Mouse (Mus musculus) heart, embryonic 15.5 days (tissue): ENCODE data around the gene Misp. TPM values are rescaled to one million over a fixed set of nuclear protein-coding genes. Genes with fewer than 3 reads are reported as not detected.

Source experiments
- ATAC-seq: fragments of 200-750 bp; cut with Nextera tagmentation; replicated peaks from 2 replicates; pipeline ENCODE4 v1.8.0; 2017; ENCODE audit warnings: low read depth, moderate TSS enrichment; ENCODE audit not compliant: insufficient number of reproducible peaks, insufficient read depth, low FRiP score
- H3K27ac ChIP-seq: fragments of 300-500 bp; sonication (generic); 2 replicates; pipeline ENCODE4 v1.5.1; 2015; ENCODE audit warnings: mild to moderate bottlenecking, inconsistent platforms
- H3K27me3 ChIP-seq: fragments of 300-500 bp; sonication (generic); 2 replicates; pipeline ENCODE4 v1.6.1; 2015; ENCODE audit warnings: inconsistent platforms
- H3K36me3 ChIP-seq: fragments of 300-500 bp; sonication (generic); 2 replicates; pipeline ENCODE4 v1.6.1; 2015; ENCODE audit warnings: mild to moderate bottlenecking, inconsistent platforms
- H3K4me1 ChIP-seq: fragments of 300-500 bp; sonication (generic); replicated peaks from 2 replicates; pipeline ENCODE4 v1.6.1; 2015; ENCODE audit warnings: inconsistent platforms
- H3K4me2 ChIP-seq: fragments of 300-500 bp; sonication (generic); 2 replicates; pipeline ENCODE4 v1.6.1; 2015; ENCODE audit warnings: inconsistent platforms, mild to moderate bottlenecking, moderate library complexity
- H3K4me3 ChIP-seq: fragments of 300-500 bp; sonication (generic); 2 replicates; pipeline ENCODE4 v1.5.1; 2015; ENCODE audit warnings: mild to moderate bottlenecking, inconsistent platforms
- H3K9ac ChIP-seq: fragments of 300-500 bp; sonication (generic); 2 replicates; pipeline ENCODE4 v1.6.1; 2015; ENCODE audit warnings: mild to moderate bottlenecking, inconsistent platforms
- H3K9me3 ChIP-seq: fragments of 300-500 bp; sonication (generic); replicated peaks from 2 replicates; pipeline ENCODE4 v1.6.1; 2016; ENCODE audit warnings: inconsistent platforms
- WGBS: fragments of 180-500 bp; shearing (Covaris S2); methylation state at CpG from one replicate; pipeline ENCODE4 v1.1.7; 2015; ENCODE audit warnings: mixed read lengths; 5-methylcytosine and 5-hydroxymethylcytosine counted together
- polyA plus RNA-seq: library from polyadenylated mRNA; unstranded; fragments of >200 nt; fragmentation: Nextera tagmentation; extraction: Ambion mirVana; gene quantifications from 2 replicates; pipeline ENCODE4 v1.2.1, GENCODE M21; 2015

Misp gene
- polyA plus RNA-seq = 0.81 and 1.3 TPM in 2 replicates

GRCm38 (mm10) chr10:79820782-79821181 is at the start of gene Misp:
Misp (plus strand) TSS chr10:79820989.
- Histone ChIP-seq H3K4me3 (no peak within 1 kb of the TSS), H3K9me3 (no peaks in the 10 kb centered on the region), H3K27ac (no peak within 1 kb of the TSS), H3K9ac (no peak within 1 kb of the TSS), H3K36me3 (0 out of 2 replicates have a peak, but pooled peaks cover 4% of the 10 kb centered on the region), H3K4me2 (no peak within 1 kb of the TSS), H3K4me1 (peaks cover 20% of the 10 kb centered on the region), H3K27me3 (no peaks in the 10 kb centered on the region)
- no peak for ATAC-seq
- WGBS = 68% methylated on average over 11 of the region's 11 CpGs

- no peak for ATAC-seq
- H3K27me3 ChIP-seq = no peaks in the 10 kb centered on the region
- H3K27ac ChIP-seq = no peak overlapping the region
- peaks cover 20% of the 10 kb centered on the region for H3K4me1 ChIP-seq
- 93% methylated on average over 3 of the region's 3 CpGs for WGBS
- no peak overlapping the region for H3K4me3 ChIP-seq
- H3K9me3 ChIP-seq = no peaks in the 10 kb centered on the region
- H3K4me2 ChIP-seq = no peak overlapping the region
- H3K36me3 ChIP-seq = no peaks in the 10 kb centered on the region
- no peak overlapping the region for H3K9ac ChIP-seq
Measured at GRCm38 (mm10) chr10:79772320-79772719, 48.5 kb upstream of the Misp start.

GRCm38 (mm10) chr10:79773208-79773607 is 47.6 kb upstream of the Misp start:
- WGBS = 78% methylated on average over 2 of the region's 2 CpGs
- no peak for ATAC-seq
- Histone ChIP-seq H3K27ac (no peak overlapping the region), H3K9ac (no peak overlapping the region), H3K27me3 (no peaks in the 10 kb centered on the region), H3K4me1 (peaks cover 20% of the 10 kb centered on the region), H3K9me3 (no peaks in the 10 kb centered on the region), H3K4me2 (no peak overlapping the region), H3K36me3 (no peaks in the 10 kb centered on the region), H3K4me3 (no peak overlapping the region)

- H3K4me2 ChIP-seq = no peak overlapping the region
- H3K36me3 ChIP-seq = no peaks in the 10 kb centered on the region
- H3K4me3 ChIP-seq = no peak overlapping the region
- no peak for ATAC-seq
- H3K9me3 ChIP-seq = no peaks in the 10 kb centered on the region
- H3K9ac ChIP-seq = no peak overlapping the region
- peaks cover 30% of the 10 kb centered on the region for H3K4me1 ChIP-seq
- 61% methylated on average over 5 of the region's 5 CpGs for WGBS
- H3K27ac ChIP-seq = no peak overlapping the region
- H3K27me3 ChIP-seq = 0 out of 2 replicates have a peak, but pooled peaks cover 2% of the 10 kb centered on the region
Measured at GRCm38 (mm10) chr10:79774486-79775279, 46.1 kb upstream of the Misp start.

GRCm38 (mm10) chr10:79777103-79777531 is 43.7 kb upstream of the Misp start, which contains the start of gene Fstl3:
Fstl3 (plus strand) TSS chr10:79777272.
- peak within 1 kb of the TSS; percentile 84 for H3K4me2 ChIP-seq
- peaks cover 14% of the 10 kb centered on the region; the same call in 1 of the 2 replicates for H3K27me3 ChIP-seq
- no peak for ATAC-seq
- peaks cover 44% of the 10 kb centered on the region for H3K4me1 ChIP-seq
- peak within 1 kb of the TSS; percentile 56 for H3K4me3 ChIP-seq
- H3K27ac ChIP-seq = peak within 1 kb of the TSS; percentile 76
- H3K9ac ChIP-seq = peak within 1 kb of the TSS; percentile 58
- 4% methylated on average over 39 of the region's 39 CpGs for WGBS
- H3K9me3 ChIP-seq = no peaks in the 10 kb centered on the region
- no peaks in the 10 kb centered on the region for H3K36me3 ChIP-seq

- no peak overlapping the region; the same call in 1 of the 2 replicates for H3K9ac ChIP-seq
- peaks cover 44% of the 10 kb centered on the region for H3K4me1 ChIP-seq
- peak overlapping the region; percentile 76 for H3K27ac ChIP-seq
- H3K4me3 ChIP-seq = peak overlapping the region; percentile 56
- no peaks in the 10 kb centered on the region for H3K9me3 ChIP-seq
- H3K27me3 ChIP-seq = peaks cover 19% of the 10 kb centered on the region; the same call in 1 of the 2 replicates
- peak overlapping the region; percentile 84 for H3K4me2 ChIP-seq
- peak; percentile 61 for ATAC-seq
- 4% methylated on average over 15 of the region's 15 CpGs for WGBS
- H3K36me3 ChIP-seq = no peaks in the 10 kb centered on the region
Measured at GRCm38 (mm10) chr10:79778006-79778405, 42.8 kb upstream of the Misp start.

GRCm38 (mm10) chr10:79779193-79779592 is 41.6 kb upstream of the Misp start:
- H3K27me3 ChIP-seq = peaks cover 20% of the 10 kb centered on the region; the same call in 1 of the 2 replicates
- 0 out of 2 replicates have a peak overlapping the region, but pooled peaks have one; percentile 84 for H3K4me2 ChIP-seq
- H3K4me1 ChIP-seq = peaks cover 44% of the 10 kb centered on the region
- no peak overlapping the region for H3K27ac ChIP-seq
- H3K36me3 ChIP-seq = no peaks in the 10 kb centered on the region
- no peak for ATAC-seq
- 0 out of 2 replicates have a peak overlapping the region, but pooled peaks have one; percentile 8 for H3K9ac ChIP-seq
- H3K9me3 ChIP-seq = no peaks in the 10 kb centered on the region
- H3K4me3 ChIP-seq = no peak overlapping the region
- 17% methylated on average over 2 of the region's 2 CpGs for WGBS

- H3K27me3 ChIP-seq = peaks cover 27% of the 10 kb centered on the region; the same call in 1 of the 2 replicates
Measured at GRCm38 (mm10) chr10:79779784-79780663, 40.8 kb upstream of the Misp start.

GRCm38 (mm10) chr10:79780664-79781015 is 40.1 kb upstream of the Misp start:
- peak overlapping the region; percentile 47; the same call in 1 of the 2 replicates for H3K9ac ChIP-seq
- peaks cover 27% of the 10 kb centered on the region; the same call in 1 of the 2 replicates for H3K27me3 ChIP-seq
- H3K4me3 ChIP-seq = peak overlapping the region; percentile 52
- peak overlapping the region; percentile 84 for H3K4me2 ChIP-seq
- H3K27ac ChIP-seq = no peak overlapping the region
- H3K9me3 ChIP-seq = no peaks in the 10 kb centered on the region
- no peaks in the 10 kb centered on the region for H3K36me3 ChIP-seq
- ATAC-seq = peak; percentile 53
- WGBS = 2% methylated on average over 13 of the region's 13 CpGs
- H3K4me1 ChIP-seq = peaks cover 44% of the 10 kb centered on the region

More at GRCm38 (mm10) chr10:79779784-79780663, 40.8 kb upstream of the Misp start:
- peaks cover 44% of the 10 kb centered on the region for H3K4me1 ChIP-seq
- no peaks in the 10 kb centered on the region for H3K9me3 ChIP-seq
- peak; percentile 84 for ATAC-seq
- peak overlapping the region; percentile 84 for H3K4me2 ChIP-seq
- H3K9ac ChIP-seq = peak overlapping the region; percentile 47; the same call in 1 of the 2 replicates
- H3K27ac ChIP-seq = no peak overlapping the region
- 2% methylated on average over 55 of the region's 55 CpGs for WGBS
- H3K4me3 ChIP-seq = peak overlapping the region; percentile 52
- H3K36me3 ChIP-seq = no peaks in the 10 kb centered on the region

GRCm38 (mm10) chr10:79781139-79781538 is 39.6 kb upstream of the Misp start:
- no peak for ATAC-seq

GRCm38 (mm10) chr10:79781956-79782355 is 38.8 kb upstream of the Misp start:
- Histone ChIP-seq H3K4me3 (no peak overlapping the region), H3K27me3 (peaks cover 27% of the 10 kb centered on the region; the same call in 1 of the 2 replicates), H3K36me3 (no peaks in the 10 kb centered on the region), H3K9ac (no peak overlapping the region), H3K9me3 (no peaks in the 10 kb centered on the region), H3K4me2 (no peak overlapping the region), H3K4me1 (peaks cover 41% of the 10 kb centered on the region), H3K27ac (no peak overlapping the region)
- 66% methylated on average over 5 of the region's 5 CpGs for WGBS
- ATAC-seq = no peak

More at GRCm38 (mm10) chr10:79781139-79781538, 39.6 kb upstream of the Misp start:
- Histone ChIP-seq H3K27me3 (peaks cover 27% of the 10 kb centered on the region; the same call in 1 of the 2 replicates), H3K9ac (no peak overlapping the region), H3K36me3 (no peaks in the 10 kb centered on the region), H3K27ac (no peak overlapping the region), H3K4me2 (peak overlapping the region; percentile 84), H3K9me3 (no peaks in the 10 kb centered on the region), H3K4me3 (peak overlapping the region; percentile 52), H3K4me1 (peaks cover 44% of the 10 kb centered on the region)
- 35% methylated on average over 21 of the region's 21 CpGs for WGBS
